Mouse (Mus musculus) cerebellum, postnatal 14 days (tissue): ENCODE measurements around the gene Armh3.

ENCODE experiments used
- DNase-seq, 2 experiments: peaks; one replicate each; pipeline ENCODE4 v3.0.0; 2021; ENCODE audit warnings: mixed read lengths in 2 of 2

The Armh3 gene

DNA sequence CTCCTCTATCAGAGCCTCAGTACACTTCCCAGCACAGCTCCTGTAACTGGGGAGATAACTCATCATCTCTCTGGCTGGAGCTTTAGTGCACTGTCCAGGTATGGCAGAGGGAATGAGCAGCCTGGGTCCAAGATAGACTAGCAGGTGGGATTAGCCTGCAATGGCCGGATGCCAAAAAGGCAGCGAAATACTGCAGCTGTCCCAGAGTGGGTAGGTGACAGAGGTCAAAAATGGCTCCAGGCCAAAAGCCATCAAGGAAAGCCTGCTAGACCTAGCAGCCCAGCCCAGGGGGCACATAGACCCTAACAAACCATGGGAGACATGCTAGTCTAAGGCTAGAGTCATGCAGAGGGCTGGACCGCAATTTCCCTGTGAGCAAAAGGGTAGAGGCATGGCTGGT, 94.4 kb downstream of the Armh3 start:
- peak; percentile 60 to 65 for DNase-seq

DNA sequence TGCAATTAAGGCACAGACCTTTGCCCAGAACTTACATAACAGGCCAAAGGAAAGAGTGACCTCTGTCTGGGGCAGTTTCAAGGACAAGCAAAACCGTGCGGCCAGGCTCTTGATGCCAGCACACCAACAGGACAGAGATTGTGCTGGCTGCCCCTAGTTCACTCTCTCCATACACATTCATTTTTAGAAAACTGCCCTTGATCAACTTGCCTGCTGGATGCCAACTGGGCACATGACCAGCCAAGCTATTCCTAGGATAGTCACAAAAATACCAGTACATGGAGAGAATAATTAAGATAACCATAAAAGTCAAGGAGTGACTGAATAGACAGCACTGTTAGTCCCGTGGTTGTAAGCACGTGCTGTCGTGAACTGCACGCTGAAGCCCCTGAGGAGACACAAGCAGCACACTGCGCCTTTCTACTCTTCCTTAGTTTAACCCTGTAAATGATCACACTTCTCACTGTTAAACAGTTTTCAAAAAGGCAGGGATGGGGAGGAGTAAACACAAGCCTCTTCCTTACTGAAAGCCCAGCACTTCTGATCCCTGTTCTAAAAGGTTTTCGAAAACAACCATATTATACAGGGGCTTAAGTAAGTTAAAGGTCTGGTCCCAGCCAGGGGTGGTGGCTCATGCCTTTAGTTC, 95.8 kb downstream of the Armh3 start:
- DNase-seq, result peak; percentile 12 to 28

DNA sequence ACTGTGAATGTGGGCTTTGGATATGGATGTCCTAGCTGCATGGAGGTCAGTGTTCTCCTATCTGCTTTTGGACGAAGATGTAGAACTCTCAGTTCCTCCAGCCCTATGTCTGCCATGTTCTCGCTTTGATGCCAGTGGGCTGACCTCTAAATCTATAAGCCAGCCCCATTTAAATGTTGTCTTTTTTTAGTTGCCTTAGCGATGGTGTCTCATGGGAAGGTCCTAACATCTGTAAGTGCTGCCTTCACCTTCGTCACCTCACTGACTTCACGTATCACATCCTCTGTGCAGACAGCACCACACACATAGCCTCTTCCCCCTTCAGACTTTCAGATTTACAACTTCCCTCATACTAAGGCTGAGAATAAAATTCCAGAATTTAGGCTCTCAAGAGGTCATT, 97.5 kb downstream of the Armh3 start:
- no peak for DNase-seq

DNA sequence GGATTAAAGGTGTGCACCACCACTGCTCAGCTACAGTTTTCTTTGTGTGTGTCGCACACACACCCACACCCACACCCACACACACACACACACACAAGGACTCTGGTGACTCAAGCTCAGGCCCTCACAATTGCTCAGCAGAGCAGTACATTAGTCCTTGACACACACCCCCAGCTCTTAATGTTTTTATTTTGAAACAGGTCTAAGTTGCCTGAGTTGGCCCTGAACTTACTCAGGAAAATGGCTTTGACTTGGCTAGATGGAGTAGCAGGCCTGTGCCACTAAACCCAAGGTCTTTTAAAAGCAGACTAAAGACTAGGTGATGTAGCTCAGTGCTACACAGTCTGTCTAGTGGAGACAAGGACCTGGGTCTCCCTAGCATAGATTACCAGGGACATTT, 102.6 kb downstream of the Armh3 start:
- DNase-seq, result no peak

DNA sequence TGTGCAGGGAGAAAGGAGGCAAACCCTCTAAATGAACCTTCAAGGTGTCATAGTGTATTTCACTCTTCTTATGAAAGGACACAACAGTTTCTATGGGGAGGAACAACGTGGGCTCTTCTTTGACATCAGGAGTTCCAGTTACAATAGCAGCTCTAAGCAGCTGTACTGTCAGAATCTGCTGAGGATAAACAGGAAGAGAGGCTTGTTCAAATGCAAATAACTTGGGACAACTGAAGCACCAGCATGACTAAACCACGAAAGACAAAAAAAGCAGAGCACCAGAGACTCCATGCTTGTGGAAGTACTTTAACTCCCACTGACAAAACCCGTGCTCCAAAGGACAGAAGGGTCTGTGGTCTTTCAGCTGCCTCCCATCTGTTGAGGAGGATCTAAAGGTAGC, 116.2 kb downstream of the Armh3 start:
- DNase-seq, result no peak

DNA sequence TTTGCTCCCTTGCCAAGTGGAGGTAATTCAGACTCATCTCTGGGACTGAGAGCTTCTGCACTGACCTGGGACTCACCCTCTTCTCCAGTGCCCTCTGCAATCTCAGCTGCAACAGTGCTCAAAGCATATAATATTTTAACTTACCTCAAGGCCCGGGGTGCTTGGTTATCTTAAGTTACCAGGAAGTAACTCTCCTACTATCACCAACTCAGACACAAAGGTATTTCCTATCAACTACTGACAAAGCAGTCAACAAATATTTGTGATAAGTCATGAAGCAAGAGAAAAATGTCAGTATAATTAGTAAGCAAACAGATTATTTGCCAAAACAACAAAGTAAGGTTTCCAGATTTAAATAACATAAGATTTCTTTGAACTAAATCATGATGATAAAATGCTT, 125.0 kb downstream of the Armh3 start:
- DNase-seq, result no peak

DNA sequence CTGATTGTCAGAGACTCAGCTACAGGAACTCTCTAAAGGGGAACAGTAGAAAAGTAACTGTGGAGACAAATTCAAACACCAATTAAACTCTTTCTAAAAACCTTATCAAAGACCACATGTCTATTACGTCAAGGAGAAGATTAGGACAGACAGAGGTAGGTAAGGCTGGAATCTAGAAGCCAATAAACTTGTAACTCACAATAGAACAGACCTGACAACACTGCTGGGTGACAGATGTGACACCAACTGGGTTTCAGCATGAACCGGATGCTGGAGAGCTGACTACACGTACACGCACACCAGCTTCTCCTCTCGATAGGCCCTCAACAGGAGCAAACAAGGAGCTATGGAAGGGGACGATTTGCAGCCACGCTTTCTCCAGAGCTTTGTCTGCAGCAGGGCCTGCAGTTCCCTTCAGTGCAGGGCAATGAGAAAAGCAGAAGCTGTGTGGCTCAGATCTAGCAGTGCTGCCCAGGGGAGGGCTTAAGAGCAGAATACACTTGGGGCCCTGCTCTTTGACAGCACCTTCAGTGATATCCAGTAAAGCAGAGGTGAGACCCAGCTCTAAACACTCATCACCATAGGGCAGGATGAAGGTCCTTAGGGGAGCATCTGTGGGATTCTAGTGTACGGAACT, 142.9 kb downstream of the Armh3 start:
- no peak for DNase-seq

DNA sequence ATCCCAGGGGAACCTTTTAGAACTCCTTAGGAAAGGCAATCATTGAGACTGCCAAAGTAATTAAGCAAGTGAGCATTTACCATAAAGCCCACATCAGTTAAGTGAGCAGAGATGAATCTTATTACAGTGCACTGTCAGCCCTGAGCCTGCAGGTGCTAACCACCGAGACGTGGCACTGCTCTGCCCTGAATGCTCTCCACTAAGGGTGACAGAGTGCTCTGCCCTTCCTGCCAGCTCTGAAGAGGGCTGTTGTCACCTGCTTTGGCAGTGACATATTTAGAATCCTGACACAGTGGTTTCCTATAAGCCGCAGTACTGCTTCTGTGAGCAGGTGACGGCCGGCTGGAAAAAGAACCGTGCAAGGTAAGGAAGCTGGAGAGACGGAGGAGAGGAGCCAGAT, 143.8 kb downstream of the Armh3 start:
- DNase-seq, result peak in 1 of 2 experiments; percentile 2

DNA sequence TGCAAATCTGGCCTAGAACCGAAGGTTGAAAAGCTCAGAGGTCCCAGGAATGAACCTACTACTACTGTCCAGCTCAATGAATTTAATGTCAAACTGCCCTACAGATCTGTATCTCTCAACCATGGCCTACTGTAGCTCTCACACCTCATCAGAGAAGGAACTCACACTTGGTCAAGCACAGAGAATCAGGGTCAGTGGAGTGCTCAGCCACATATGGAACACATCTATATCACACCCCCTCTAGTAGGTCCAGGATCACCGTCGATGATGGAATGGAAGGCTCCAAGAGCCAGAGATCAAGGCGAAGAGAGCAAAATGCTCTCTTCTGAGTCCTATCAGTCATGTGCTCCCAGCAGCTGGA, 150.6 kb downstream of the Armh3 start:
- DNase-seq, result no peak

DNA sequence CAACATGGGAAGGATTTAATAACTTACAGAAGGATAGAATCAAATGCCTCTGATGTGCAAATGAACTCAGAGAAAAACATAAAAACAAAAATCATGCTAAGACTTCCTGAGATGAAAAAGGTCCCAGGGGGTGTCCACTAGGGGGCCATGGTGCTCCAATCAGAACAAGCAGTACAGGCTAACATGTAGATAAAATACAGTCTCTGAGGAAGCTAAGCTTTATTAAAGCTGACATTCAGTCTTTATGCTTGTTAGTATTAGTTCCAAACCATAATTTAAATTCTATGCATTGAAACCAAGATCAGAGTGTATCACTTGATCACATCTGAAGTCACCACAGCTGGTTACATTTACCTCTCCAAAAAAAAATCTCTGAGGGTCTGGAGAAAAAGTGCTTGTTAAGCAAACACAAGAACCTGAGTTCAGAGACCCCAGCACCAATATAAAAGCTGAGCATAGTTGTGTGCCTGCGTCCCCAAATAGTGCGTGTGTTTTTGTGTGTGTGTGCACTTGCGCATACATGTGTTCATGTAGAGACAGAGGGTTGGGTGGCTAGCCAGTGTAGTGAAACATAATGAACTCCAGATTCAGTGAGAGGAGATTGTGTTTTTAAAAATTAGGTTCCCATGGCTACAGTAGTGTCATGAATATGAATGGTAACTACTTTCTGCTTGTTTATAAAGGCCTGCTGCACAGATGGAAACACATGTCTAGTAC, 151.1 kb downstream of the Armh3 start:
- DNase-seq, result peak in 1 of 2 experiments; percentile 15

DNA sequence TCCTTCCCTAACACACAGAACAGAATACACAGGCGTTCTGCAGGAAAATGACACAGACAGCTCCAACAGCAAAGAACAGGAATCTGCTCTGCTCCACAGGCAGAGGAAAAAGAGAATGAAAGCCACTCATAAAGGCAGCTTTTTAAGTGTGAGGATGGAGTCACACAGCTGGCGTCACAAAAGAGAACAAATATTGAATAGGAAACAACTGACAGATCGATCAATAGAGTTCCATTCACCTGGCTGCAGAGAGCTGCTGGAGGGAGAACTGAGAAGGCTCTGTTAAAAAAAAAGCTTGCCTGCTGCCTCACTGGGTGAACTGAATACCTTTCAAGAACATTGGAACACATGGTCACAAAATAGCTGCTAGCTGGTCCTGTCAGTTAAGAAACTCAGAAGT, 154.1 kb downstream of the Armh3 start:
- DNase-seq, result no peak

DNA sequence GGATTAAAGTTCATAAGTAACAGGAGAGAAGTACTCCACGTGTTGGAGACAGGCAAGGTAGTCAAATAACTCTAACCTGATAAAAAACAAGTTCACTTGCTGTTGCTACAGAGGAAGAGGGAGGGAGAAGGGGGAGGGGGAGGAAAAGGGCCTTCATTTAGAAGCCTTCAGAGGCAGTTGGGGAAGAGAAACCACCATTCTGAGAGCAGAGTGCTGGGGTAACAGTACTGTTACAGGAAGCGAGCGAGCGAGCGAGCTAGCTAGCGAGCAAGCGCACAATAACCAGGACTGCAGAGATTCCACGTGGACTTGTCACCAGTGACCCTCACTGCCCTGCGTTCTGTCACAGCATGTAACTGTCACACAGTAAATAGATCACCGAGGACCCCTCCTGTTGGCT, 154.9 kb downstream of the Armh3 start:
- DNase-seq, result no peak

DNA sequence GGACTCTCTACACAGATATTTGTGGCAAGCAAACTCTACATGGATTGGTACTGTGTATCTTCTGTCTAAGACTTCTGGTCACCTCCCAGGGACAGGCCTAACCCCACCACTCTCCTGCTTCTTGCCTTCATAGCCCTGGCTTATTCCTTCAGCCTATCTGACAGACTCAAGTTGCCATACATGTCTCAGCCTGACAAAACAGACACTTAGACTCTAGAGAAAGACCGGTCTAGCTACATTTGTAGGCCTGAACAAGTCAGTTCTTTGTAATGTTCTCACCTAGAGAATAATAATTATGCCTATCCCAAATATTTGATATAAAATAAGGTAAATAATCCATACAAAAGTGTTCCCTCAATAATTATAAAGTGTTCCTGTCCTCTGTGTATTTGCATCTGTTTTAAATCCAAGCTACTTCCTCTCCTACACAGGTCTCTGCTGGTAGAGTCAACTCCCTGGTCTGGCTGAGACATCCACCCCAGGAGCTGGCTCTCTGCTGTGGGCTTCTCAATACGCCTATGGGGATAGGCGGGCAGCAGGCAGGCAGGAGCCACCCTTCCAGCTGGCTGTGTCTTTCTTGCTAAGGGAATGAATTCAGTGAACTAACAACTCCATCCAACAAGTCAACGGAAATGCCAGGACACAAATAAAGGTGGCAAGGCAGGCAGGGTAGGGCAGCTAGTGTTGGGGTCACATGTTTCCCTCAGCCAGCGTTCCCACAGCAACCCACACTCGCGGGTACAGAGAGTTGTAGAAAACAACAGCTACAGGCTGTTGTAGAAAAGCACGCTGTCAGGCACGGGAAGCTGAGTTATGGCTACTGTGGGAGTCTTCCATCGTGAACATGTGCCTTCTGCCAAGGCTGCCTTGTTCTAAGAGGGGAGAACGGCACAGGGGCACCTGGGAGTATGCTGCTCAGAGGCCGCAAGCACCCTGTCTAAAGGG, 161.0 kb downstream of the Armh3 start:
- DNase-seq, result peak in 1 of 2 experiments; percentile 5

DNA sequence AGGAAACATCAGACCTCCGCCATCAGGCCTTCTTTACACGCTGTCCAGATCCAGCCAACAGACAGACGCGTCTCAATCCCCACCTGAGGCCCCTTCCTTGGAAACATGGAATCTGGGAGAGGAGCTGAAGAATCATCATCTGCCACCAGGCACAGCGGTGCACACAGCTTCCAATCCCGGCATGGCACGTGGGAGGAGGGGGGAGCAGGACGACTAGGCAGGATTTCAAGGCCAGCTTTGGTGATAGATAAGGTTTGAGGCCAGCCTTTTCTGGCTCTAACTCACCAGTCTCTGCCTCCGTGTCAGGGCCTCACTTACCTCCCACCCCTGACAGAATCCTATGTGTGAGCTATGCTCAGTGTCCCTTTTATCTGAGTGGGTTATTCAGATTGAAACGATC, 162.8 kb downstream of the Armh3 start:
- peak in 1 of 2 experiments; percentile 10 for DNase-seq

DNA sequence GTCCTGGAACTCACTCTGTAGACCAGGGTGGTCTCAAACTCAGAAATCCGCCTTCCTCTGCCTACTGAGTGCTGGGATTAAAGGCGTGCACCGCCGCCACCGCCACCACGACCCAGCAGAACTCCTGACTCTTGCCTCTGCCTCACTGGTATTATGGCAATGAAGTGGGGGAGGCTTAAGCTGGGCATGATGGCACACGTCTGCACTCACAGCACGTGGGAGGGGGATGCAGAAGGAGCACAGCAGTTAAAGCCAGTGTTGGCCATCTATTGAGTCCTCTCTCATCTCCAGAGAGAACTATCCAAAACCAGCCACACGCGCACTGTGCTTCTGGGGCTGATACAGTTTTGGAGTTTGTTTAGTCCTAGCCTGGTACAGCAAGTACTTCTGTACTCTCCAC, 164.6 kb downstream of the Armh3 start:
- no peak for DNase-seq

DNA sequence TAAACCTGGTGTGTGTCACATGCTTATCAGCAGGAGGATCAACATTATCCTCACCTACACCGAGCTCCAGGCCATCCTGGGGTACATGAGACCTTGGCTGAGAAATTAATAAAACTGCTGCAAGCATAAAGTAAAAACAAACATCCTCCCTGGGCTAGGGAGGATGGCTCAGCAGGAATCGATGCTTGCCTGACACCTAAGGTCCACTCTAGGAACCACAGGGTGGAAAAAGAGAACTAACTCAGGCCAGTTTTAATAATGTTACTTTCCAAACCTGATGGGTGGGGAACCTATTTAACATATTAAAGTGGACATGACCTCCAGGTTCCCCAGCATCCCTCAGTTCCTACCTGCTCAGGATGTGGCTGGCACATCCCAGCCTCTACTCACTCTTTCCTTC, 167.6 kb downstream of the Armh3 start:
- DNase-seq, result no peak

DNA sequence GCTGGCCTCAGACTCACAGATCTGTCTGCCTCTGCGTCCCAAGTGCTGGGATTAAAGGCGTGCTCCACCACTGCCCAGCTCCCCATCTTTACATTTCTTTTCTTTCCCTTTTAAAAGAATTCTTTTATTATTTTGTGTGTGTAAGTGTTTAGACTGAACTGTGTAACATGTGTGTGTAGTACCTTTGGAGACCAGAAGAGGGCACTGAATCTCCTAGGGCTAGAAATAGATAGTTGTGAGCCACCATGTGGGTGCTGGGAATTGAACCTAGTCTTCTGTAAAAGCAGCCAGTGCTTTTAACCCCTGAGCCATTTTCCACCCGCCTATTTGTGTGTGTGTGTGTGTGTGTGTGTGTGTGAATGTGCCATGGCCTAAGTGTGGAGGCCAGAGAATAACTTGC, 170.6 kb downstream of the Armh3 start:
- DNase-seq, result no peak

DNA sequence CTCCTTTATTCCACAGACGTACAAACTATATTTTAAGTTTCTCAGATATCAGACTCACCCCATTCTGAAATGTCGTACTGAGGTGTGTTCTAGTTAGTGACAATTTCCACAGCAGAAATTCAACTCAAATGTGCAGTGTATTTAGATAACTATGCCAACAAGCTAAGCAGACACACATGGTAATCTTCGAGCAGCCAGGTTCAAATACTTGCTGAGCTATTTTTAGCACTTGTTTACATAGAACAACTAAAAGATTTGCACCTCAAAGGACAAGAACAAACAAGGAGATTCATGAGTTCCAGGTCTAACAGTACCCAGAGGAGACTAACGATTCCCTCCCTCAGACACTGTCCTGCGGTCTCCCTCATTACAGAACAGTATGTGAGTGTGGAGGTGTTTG, 171.2 kb downstream of the Armh3 start:
- DNase-seq, result no peak

DNA sequence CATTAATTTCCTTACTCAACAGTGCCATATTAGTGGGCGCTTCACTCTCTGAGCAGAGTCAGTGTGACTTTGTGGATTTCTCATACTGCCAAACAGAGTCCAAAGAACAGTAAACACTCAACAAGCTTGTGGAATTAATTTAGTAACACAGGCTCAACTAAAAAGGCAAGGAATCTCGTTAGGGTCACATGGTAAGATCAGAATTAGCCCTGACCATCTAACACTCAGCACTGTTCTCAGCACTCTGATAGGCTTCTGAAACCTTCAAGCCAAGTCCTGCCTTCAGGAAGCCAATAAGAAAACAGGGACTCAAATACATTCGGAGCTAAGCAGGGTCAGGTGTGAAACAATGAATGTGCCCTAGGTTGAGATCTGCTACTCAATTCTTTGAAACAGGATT, 172.1 kb downstream of the Armh3 start:
- no peak for DNase-seq

DNA sequence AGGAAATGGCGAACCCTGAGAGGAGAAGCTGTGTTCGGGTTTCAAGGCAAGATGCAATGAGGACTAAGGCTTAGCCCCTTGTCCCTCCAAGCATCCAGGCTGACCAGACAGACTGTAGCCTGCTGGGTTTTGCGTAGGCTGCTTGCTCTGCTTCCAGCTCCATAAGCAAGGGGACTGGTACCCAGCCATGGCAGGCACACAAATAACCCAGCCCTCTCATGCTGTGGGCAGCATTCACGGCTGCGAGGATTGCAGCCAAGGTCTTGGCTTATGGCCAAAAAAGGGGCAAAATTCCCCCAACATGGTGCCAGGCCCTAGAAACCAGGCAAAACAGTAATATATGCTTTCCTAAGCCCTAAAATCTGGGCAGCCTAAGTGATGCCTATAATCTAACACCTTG, 176.5 kb downstream of the Armh3 start:
- DNase-seq, result peak; percentile 65 to 72

DNA sequence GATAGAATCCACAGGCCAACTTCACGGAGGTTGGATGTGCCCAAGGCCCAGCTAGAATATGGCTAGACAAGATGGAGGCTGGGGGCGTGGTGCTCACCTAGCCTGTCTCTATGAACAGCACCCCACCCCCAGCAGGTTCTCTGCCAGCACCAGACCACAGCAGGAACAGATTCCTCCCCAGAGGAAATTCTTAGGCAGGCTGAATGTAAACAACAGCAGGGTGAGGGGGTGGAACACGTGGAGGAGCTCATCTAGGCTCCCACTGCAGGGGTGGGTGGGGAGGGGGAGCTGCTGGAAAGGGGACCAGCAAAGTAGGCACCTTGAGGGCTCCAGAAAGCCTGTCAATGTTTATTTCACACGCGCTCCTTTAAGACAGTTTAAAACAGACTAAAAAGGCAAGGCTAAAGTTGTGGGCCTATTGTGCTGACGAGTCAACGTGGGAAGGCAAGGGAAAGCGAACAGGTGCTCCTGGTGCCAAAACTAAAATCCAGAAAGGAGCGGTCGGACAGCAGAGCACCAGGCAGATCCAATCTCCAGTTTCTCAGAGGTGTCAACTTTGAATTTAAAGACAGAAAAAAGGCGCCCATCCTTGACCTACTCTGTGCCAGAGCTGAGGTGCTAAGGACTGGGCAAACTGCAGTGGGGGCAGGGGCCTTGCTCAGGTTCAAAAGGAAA, 180.3 kb downstream of the Armh3 start:
- peak in 1 of 2 experiments; percentile 6 for DNase-seq

DNA sequence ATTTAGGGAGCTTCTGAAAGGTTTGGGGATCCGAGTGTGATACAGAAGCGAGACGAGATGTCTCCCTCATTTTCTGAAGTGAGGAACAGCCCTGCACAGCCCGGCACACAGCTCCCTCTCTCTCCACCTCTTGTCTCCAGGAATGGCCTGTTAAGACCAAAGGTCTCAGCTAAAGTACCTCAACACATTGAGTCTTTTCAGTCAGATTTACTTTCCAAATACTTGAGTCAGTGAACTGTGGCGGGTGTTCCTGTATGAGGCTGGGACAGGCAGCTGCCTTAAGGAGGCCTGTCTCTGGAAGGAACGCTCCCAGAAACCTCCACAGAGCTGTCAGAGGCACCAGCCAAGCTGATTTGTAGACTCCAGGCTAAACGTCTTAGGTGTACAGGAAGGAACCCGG, 181.6 kb downstream of the Armh3 start:
- peak in 1 of 2 experiments; percentile 1 for DNase-seq
